Mouse (Mus musculus) neural tube, embryonic 14.5 days (tissue): ENCODE measurements around the gene Immt. TPM values are rescaled to one million over a fixed set of nuclear protein-coding genes. Genes with fewer than 3 reads are reported as not detected.

Experiments
- ATAC-seq: fragments of 200-750 bp; cut with Nextera tagmentation; 2 replicates; pipeline ENCODE4 v1.8.0; 2017; ENCODE audit warnings: low read depth, mild to moderate bottlenecking, moderate TSS enrichment, moderate library complexity
- H3K27ac ChIP-seq: fragments of 300-500 bp; sonication (generic); 2 replicates; pipeline ENCODE4 v1.5.1; 2014; ENCODE audit warnings: low read depth, mild to moderate bottlenecking, control low read depth, low read length, moderate library complexity, mixed read lengths
- H3K27me3 ChIP-seq: fragments of 300-500 bp; sonication (generic); 2 replicates; pipeline ENCODE4 v1.6.1; 2014; ENCODE audit warnings: low read length; ENCODE audit not compliant: control insufficient read depth, insufficient read depth
- H3K36me3 ChIP-seq: fragments of 300-500 bp; sonication (generic); 2 replicates; pipeline ENCODE4 v1.6.1; 2014; ENCODE audit warnings: low read length, mixed read lengths; ENCODE audit not compliant: control insufficient read depth, insufficient read depth
- H3K4me1 ChIP-seq: fragments of 300-500 bp; sonication (generic); 2 replicates; pipeline ENCODE4 v1.6.1; 2014; ENCODE audit warnings: low read length; ENCODE audit not compliant: control insufficient read depth, insufficient read depth
- H3K4me2 ChIP-seq: fragments of 300-500 bp; sonication (generic); 2 replicates; pipeline ENCODE4 v1.6.1; 2014; ENCODE audit warnings: mild to moderate bottlenecking, low read depth, low read length, control low read depth
- H3K4me3 ChIP-seq: fragments of 300-500 bp; sonication (generic); 2 replicates; pipeline ENCODE4 v1.5.1; 2014; ENCODE audit warnings: low read depth, low read length, control low read depth, mixed read lengths
- H3K9ac ChIP-seq: fragments of 300-500 bp; sonication (generic); replicated peaks from 2 replicates; pipeline ENCODE4 v1.6.1; 2014; ENCODE audit warnings: low read depth, mild to moderate bottlenecking, control low read depth, low read length, mixed read lengths
- H3K9me3 ChIP-seq: fragments of 300-500 bp; sonication (generic); 2 replicates; pipeline ENCODE4 v1.6.1; 2016; ENCODE audit warnings: low read length; ENCODE audit not compliant: control insufficient read depth
- WGBS: fragments of 180-500 bp; shearing (Covaris S2); extraction: QIAGEN DNeasy Blood & Tissue Kit; methylation state at CpG from one replicate; pipeline ENCODE4 v1.1.7; 2014; 5-methylcytosine and 5-hydroxymethylcytosine counted together
- polyA plus RNA-seq: library from polyadenylated mRNA; unstranded; fragments of >200 nt; fragmentation: Nextera tagmentation; extraction: Ambion mirVana; gene quantifications from 2 replicates; pipeline ENCODE4 v1.2.1, GENCODE M21; 2014

The Immt gene
- 175 and 179 TPM in 2 replicates for polyA plus RNA-seq

DNA sequence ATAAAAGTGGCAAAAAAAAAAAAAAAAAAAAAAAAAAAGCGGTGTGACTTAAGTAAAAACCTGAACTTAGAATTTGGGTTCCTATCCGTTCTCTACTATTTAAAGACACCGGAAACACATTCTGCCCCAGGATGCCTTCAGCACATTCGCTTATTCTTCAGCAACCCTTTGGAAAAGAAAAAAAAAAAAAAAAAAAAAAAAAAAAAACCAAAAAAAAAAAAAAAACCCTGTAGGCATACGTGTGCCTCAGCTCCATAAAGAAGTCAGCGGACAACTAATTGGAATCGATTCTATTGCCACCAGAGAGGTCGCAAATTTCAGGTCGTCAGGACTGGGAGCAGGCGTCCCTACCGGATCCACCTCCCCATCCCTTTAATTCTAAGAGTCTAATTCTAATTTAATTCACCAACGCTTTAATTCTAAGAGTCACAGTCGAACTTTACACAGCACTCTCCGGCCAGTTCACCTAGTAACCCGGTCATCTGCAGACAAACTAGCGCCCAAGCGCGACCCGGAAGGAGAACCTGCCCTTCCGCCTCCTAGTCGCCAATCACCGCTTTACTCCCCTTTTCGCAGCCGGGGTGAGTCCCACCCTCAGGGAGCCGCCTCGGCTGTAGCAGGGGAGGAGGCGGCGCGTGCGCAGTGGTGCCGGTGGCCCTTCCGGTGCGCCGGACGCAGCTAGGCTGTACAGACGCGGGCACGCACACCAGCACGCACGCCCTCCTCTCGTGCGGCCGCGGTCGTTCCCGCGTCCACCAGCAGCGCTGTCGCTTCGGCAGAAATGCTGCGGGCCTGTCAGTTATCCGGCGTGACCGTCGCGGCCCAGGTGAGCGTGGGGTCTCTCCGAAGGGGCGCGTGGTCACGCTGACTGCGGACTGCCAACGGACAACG is at the start of gene Immt:
Gene Immt (plus strand): TSS at position 642 of the 891 bp plus-strand sequence.
- ATAC-seq = peak; percentile 99
- Histone ChIP-seq H3K4me2 (peak within 1 kb of the TSS; percentile 65), H3K9ac (peak within 1 kb of the TSS; percentile 80), H3K9me3 (no peaks in the 10 kb centered on the region), H3K27me3 (no peaks in the 10 kb centered on the region), H3K4me1 (peaks cover 3% of the 10 kb centered on the region; the same call in 1 of the 2 replicates), H3K36me3 (no peaks in the 10 kb centered on the region), H3K27ac (peak within 1 kb of the TSS; percentile 91), H3K4me3 (peak within 1 kb of the TSS; percentile 99)
- under 1% methylated on average over 64 of the region's 64 CpGs for WGBS

DNA sequence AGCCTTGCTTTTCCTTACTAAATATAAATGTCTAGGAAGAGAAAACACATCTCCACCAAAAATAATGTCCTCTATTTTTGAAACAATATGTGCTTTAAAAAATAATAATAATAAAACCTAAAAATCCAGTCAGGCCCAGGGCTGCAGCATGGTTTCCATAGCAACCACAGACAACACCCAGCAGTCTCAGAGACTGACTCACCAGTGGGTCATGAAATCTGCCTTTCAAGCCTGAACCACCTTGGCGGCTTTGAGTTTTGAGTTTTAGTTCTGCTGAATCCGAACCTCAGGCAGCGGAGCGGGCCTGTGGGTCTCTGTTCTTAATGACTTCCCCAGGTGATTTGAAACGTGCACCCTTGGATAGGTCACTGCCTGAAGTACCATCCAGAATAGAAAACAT is 48.0 kb upstream of the Immt start:
- H3K36me3 ChIP-seq = peaks cover 33% of the 10 kb centered on the region
- ATAC-seq = no peak
- 88% methylated on average over 5 of the region's 5 CpGs for WGBS

DNA sequence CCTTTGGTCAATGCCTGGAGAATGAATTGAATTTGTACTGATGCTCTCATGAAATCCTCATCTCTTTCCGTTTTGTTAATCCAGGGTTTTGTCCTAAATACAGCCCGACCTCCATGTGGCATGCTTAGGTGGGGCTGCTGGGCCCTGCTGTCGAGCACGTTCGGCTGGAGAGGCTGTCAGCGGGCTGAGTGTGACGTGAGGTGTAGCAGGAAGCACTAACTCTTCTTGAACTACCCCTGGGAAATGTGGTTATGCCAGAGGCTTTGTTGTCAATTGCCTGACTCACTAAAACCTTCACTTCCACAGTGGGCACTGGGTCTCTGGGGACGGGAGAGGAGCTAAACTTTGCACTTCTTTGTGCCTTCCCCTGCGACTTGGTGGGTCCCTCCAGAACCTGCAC is 42.8 kb upstream of the Immt start:
- Histone ChIP-seq H3K27ac (no peak overlapping the region), H3K4me3 (no peak overlapping the region), H3K9ac (no peak overlapping the region), H3K36me3 (peaks cover 4% of the 10 kb centered on the region), H3K9me3 (no peaks in the 10 kb centered on the region), H3K4me1 (no peaks in the 10 kb centered on the region), H3K27me3 (no peaks in the 10 kb centered on the region), H3K4me2 (no peak overlapping the region)
- 85% methylated on average over 9 of the region's 9 CpGs for WGBS
- ATAC-seq = no peak

More for the DNA sequence above, 48.0 kb upstream of the Immt start:
- Histone ChIP-seq H3K4me2 (no peak overlapping the region), H3K27me3 (no peaks in the 10 kb centered on the region), H3K9ac (no peak overlapping the region), H3K4me1 (no peaks in the 10 kb centered on the region), H3K27ac (no peak overlapping the region), H3K9me3 (no peaks in the 10 kb centered on the region), H3K4me3 (no peak overlapping the region)

DNA sequence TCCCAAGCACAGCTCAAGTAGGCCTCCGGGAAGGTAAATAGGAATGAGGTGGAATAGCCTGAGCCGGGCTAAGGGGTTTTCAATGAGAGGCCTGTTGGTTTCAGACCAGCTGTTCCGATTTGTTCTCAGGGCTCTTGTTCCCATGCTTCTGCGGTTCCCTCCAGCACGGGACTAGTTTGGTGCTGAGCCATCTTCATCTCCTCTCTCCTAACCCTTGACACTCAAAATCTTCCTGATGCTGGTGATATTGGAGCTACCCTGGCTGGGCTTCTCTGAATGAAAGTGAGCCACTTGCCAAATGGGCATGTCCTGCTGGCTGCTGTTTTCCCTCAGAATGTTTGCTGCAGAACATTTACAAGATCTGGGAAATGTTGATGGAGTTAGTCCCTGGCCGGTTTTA is 39.4 kb upstream of the Immt start:
- no peaks in the 10 kb centered on the region for H3K27me3 ChIP-seq
- no peak overlapping the region for H3K4me3 ChIP-seq
- H3K9me3 ChIP-seq = no peaks in the 10 kb centered on the region
- H3K27ac ChIP-seq = no peak overlapping the region
- H3K4me2 ChIP-seq = no peak overlapping the region
- no peaks in the 10 kb centered on the region for H3K4me1 ChIP-seq
- no peak for ATAC-seq
- H3K9ac ChIP-seq = no peak overlapping the region
- WGBS = 88% methylated on average over 6 of the region's 6 CpGs
- peaks cover 8% of the 10 kb centered on the region for H3K36me3 ChIP-seq

DNA sequence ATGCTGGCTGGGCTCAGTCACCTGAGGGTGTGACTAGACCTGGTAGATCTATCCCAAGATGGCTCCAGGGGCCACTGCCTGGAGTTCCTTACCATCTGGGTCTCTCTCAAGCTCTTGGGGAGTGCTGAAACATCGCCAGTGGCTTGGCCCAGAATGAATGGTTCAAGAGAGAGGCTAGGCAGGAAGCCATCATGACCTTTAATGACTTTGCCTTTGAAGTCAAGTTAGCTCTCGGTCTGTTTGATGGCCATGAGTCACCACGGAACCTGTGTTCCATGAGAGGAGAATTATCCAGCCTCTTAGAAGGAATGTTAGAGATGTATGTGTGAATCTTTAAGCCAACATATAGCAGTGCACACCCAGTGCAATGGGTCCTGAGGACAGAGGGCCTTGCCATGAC is 31.7 kb upstream of the Immt start:
- Histone ChIP-seq H3K4me2 (no peak overlapping the region), H3K9ac (no peak overlapping the region), H3K27me3 (no peaks in the 10 kb centered on the region), H3K27ac (no peak overlapping the region), H3K4me3 (no peak overlapping the region), H3K36me3 (peaks cover 19% of the 10 kb centered on the region), H3K4me1 (no peaks in the 10 kb centered on the region), H3K9me3 (no peaks in the 10 kb centered on the region)
- ATAC-seq = no peak
- 75% methylated on average over 3 of the region's 3 CpGs for WGBS

DNA sequence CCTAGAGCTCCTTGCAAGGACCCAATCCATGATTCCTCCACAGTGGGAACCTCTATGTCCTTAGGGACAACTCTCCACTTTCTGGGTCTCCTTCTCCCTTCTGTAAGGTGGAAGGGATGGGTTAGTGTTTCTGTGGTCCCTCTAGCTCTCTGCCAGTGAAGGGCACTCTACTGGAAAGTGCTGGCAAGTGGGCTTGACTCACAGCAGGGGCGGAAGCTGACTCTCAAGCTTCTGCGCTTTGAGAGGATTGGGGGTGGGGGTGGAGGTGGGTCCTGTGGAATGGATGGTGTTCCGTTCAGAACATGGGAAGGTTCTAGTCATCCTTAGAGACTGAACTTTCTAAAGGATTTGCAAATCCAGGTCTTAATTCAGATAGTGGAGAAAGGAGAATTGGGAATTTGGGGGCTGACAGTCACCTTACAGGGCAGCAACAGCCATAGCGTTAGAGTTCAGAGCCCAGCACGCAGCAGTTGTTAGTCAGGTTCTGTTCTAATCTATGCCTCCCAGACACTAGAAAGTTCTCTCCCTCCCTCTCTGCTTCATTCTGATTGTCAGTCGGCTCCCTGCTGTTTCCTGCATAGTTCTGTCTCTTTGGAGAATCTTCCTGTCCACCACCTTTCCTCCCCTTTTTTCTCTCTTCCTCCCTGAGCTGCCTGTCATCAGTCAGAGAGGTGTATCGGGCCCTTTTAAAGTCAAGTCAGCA is 30.0 kb upstream of the Immt start:
- ATAC-seq = no peak
- Histone ChIP-seq H3K4me2 (no peak overlapping the region), H3K4me1 (no peaks in the 10 kb centered on the region), H3K27ac (no peak overlapping the region), H3K9me3 (no peaks in the 10 kb centered on the region), H3K36me3 (peaks cover 14% of the 10 kb centered on the region; the same call in 1 of the 2 replicates), H3K4me3 (no peak overlapping the region), H3K27me3 (no peaks in the 10 kb centered on the region), H3K9ac (no peak overlapping the region)
- 71% methylated on average over 7 of the region's 7 CpGs for WGBS

DNA sequence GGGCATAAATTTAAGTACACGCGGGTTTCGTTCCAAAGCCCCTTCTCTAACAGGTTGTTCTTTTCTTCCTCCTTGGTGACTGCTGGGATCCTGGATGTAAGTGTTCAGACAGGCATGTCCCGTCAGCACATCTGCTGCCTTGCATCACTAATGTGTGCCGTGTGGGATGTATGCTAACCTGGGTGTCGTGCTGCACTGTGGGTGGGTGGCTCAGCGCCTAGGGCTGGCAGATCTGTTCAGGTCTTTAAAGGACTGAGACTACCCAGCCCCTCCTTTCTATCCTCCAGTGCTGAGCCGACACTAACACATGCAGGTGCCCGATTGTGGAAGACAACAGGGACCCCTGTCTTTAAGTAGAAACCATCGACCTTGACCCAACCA is 29.4 kb upstream of the Immt start:
- no peak overlapping the region for H3K27ac ChIP-seq
- H3K4me3 ChIP-seq = no peak overlapping the region
- H3K36me3 ChIP-seq = peaks cover 12% of the 10 kb centered on the region; the same call in 1 of the 2 replicates
- H3K9me3 ChIP-seq = no peaks in the 10 kb centered on the region
- H3K27me3 ChIP-seq = no peaks in the 10 kb centered on the region
- WGBS = 68% methylated on average over 10 of the region's 10 CpGs
- no peak overlapping the region for H3K4me2 ChIP-seq
- H3K9ac ChIP-seq = no peak overlapping the region
- ATAC-seq = no peak
- no peaks in the 10 kb centered on the region for H3K4me1 ChIP-seq

DNA sequence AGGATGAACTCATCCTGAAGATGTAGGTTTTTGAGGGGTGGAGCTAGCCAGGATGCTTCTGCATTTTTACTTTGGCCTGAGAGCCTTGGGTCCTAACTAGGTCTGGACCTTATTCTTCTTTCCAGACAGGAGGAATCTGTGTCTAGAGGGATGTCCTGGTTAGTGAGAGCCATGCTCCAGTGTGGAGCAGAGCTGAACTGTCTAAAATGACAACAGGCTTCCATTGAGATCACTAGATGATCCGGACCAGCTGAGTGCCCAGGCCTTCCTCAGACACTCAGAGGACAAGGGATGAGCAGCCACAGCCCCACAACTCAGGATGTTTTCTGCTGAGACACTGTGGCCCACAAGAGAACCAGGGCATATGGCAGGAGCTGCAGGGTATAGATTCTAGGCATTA is 27.5 kb upstream of the Immt start:
- ATAC-seq = peak; percentile 19; the same call in 1 of the 2 replicates

More for the DNA sequence above, 27.5 kb upstream of the Immt start:
- no peaks in the 10 kb centered on the region for H3K9me3 ChIP-seq
- H3K36me3 ChIP-seq = peaks cover 13% of the 10 kb centered on the region; the same call in 1 of the 2 replicates
- no peak overlapping the region for H3K4me2 ChIP-seq
- no peaks in the 10 kb centered on the region for H3K27me3 ChIP-seq
- 0 out of 2 replicates have a peak overlapping the region, but pooled peaks have one; percentile 23 for H3K27ac ChIP-seq
- 93% methylated on average over 1 of the region's 1 CpGs for WGBS
- H3K9ac ChIP-seq = no peak overlapping the region
- H3K4me3 ChIP-seq = no peak overlapping the region
- H3K4me1 ChIP-seq = no peaks in the 10 kb centered on the region
